Mouse (Mus musculus) hindbrain, embryonic 13.5 days (tissue): ENCODE measurements around the gene Gm49322. TPM values are rescaled to one million over a fixed set of nuclear protein-coding genes. Genes with fewer than 3 reads are reported as not detected.

Source experiments
- ATAC-seq: fragments of 200-750 bp; cut with Nextera tagmentation; 2 replicates; pipeline ENCODE4 v1.8.0; 2017; ENCODE audit warnings: moderate TSS enrichment; ENCODE audit not compliant: low FRiP score
- H3K27ac ChIP-seq: fragments of 300-500 bp; sonication (generic); 2 replicates; pipeline ENCODE4 v1.5.1; 2015; ENCODE audit warnings: inconsistent platforms, mild to moderate bottlenecking, moderate library complexity
- H3K27me3 ChIP-seq: fragments of 300-500 bp; sonication (generic); 2 replicates; pipeline ENCODE4 v1.6.1; 2015; ENCODE audit warnings: mild to moderate bottlenecking, inconsistent platforms
- H3K36me3 ChIP-seq: fragments of 300-500 bp; sonication (generic); 2 replicates; pipeline ENCODE4 v1.6.1; 2015; ENCODE audit warnings: mild to moderate bottlenecking, inconsistent platforms
- H3K4me1 ChIP-seq: fragments of 300-500 bp; sonication (generic); replicated peaks from 2 replicates; pipeline ENCODE4 v1.6.1; 2015; ENCODE audit warnings: inconsistent platforms
- H3K4me2 ChIP-seq: fragments of 300-500 bp; sonication (generic); 2 replicates; pipeline ENCODE4 v1.6.1; 2015; ENCODE audit warnings: inconsistent platforms, mild to moderate bottlenecking, moderate library complexity
- H3K4me3 ChIP-seq: fragments of 300-500 bp; sonication (generic); 2 replicates; pipeline ENCODE4 v1.5.1; 2015; ENCODE audit warnings: mild to moderate bottlenecking, inconsistent platforms
- H3K9ac ChIP-seq: fragments of 300-500 bp; sonication (generic); 2 replicates; pipeline ENCODE4 v1.6.1; 2015; ENCODE audit warnings: mild to moderate bottlenecking, inconsistent platforms
- H3K9me3 ChIP-seq: fragments of 300-500 bp; sonication (generic); 2 replicates; pipeline ENCODE4 v1.6.1; 2016; ENCODE audit warnings: inconsistent platforms
- WGBS: fragments of 180-500 bp; shearing (Covaris S2); methylation state at CpG from one replicate; pipeline ENCODE4 v1.1.7; 2015; 5-methylcytosine and 5-hydroxymethylcytosine counted together
- microRNA-seq: library from miRNA; unstranded; fragments of <30 nt; microRNA quantifications from one replicate; pipeline ENCODE4, GENCODE M21; 2016
- polyA plus RNA-seq: library from polyadenylated mRNA; unstranded; fragments of >200 nt; fragmentation: Nextera tagmentation; extraction: Ambion mirVana; gene quantifications from 2 replicates; pipeline ENCODE4 v1.2.1, GENCODE M21; 2015

Gm49322 gene
- polyA plus RNA-seq, 1 experiment from 2014 or later: 3.1 TPM

DNA sequence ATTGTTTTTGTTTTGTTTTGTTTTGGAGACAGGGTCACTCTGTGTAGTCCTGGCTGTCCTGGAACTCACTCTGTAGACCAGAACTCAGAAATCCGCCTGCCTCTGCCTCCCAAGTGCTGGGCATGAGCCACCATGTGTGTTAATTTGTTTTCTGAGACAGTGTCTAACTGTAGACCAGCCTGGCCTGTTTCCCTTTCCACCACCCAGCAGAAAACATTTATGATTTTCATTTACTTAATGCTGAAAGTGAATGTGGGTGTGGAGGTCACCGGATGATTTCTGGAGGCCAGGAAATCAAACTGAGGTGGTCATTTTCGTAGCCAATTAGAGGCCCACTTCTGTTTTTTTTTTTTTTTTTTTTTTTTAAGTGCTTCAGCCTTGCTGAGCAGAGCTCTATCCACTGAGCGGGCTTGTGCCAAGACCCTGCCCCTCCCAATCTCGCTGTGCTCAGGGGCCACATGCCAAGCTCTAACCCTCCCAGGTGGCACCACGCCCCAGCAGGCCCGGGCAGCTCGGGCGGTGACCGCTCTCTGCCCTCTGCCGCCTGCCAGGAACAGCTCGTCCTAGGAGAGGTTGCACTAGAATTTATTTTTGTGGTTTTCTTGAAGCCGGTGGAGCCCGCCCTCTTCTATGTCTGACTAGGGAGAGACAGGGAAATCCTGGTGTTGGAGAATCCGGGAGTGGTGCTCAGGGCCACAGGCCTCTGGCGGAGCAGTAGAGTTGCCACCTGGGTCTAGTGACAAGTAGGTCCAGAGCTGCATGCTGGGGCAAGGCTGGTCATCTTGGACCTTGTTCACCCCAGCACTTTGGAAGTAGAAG is 58.6 kb downstream of the Gm49322 start:
- WGBS: 54% methylated on average over 16 of the region's 16 CpGs
- ATAC-seq: no peak
- no peaks in the 10 kb centered on the region for H3K9me3 ChIP-seq
- H3K36me3 ChIP-seq: peaks cover 42% of the 10 kb centered on the region
- H3K4me1 ChIP-seq: peaks cover 34% of the 10 kb centered on the region
- no peaks in the 10 kb centered on the region for H3K27me3 ChIP-seq
- peak overlapping the region; percentile 10; the same call in 1 of the 2 replicates for H3K4me2 ChIP-seq
- H3K27ac ChIP-seq: peak overlapping the region; percentile 55; the same call in 1 of the 2 replicates
- no peak overlapping the region for H3K9ac ChIP-seq
- no peak overlapping the region for H3K4me3 ChIP-seq

DNA sequence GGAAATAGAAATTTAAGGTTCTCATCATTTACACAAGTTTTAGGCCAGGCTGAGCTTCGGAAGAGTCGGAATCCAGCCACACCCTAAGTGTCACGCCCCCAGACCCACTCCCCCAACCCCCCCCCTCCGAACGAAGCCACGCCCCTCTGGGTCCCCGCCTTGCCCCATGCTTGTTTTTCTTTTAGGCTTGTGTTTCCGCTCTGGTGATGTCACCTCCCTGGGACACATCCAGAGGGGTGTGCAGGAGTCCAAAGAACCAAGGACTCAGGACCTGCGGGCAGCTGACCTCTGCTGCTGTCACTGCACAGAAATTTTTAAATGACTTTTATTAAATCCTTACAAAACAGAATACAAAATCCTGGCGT is 59.2 kb downstream of the Gm49322 start:
- H3K4me2 ChIP-seq: peak overlapping the region; percentile 10; the same call in 1 of the 2 replicates
- no peaks in the 10 kb centered on the region for H3K9me3 ChIP-seq
- H3K36me3 ChIP-seq: peaks cover 48% of the 10 kb centered on the region
- 24% methylated on average over 10 of the region's 10 CpGs for WGBS
- peaks cover 34% of the 10 kb centered on the region for H3K4me1 ChIP-seq
- H3K27ac ChIP-seq: 0 out of 2 replicates have a peak overlapping the region, but pooled peaks have one; percentile 55
- ATAC-seq: no peak
- H3K9ac ChIP-seq: no peak overlapping the region
- H3K4me3 ChIP-seq: no peak overlapping the region
- no peaks in the 10 kb centered on the region for H3K27me3 ChIP-seq

Small RNA genes within 50 kb of the gene (microRNA-seq; reads per million reads assigned to microRNA genes)
- not detected for gene Mir6912

Other genes with a start within 250 kb of the Gm49322 start
- gene Plk5, start 249.6 kb upstream of the Gm49322 start, polyA plus RNA-seq: 1.2 and 1.7 TPM in 2 replicates
- gene Mex3d, start 218.4 kb upstream of the Gm49322 start, polyA plus RNA-seq: 14.8 and 16.5 TPM in 2 replicates
- 230 TPM in 2 replicates for gene Mbd3, start 206.5 kb upstream of the Gm49322 start, polyA plus RNA-seq
- 575 and 577 TPM in 2 replicates for gene Uqcr11, start 199.2 kb upstream of the Gm49322 start, polyA plus RNA-seq
- 60.9 and 62.5 TPM in 2 replicates for gene Tcf3, start 172.4 kb upstream of the Gm49322 start, polyA plus RNA-seq
- 2.1 and 2.5 TPM in 2 replicates for gene Onecut3, start 111.2 kb upstream of the Gm49322 start, polyA plus RNA-seq
- gene Atp8b3, start 66.9 kb upstream of the Gm49322 start, polyA plus RNA-seq: 1.2 and 1.3 TPM in 2 replicates
- 28.8 and 31.3 TPM in 2 replicates for gene Rexo1, start 44.5 kb upstream of the Gm49322 start, polyA plus RNA-seq
- gene Klf16, start 28.7 kb upstream of the Gm49322 start, polyA plus RNA-seq: 4.6 and 4.9 TPM in 2 replicates
- 93.8 and 96.2 TPM in 2 replicates for gene Abhd17a, start 15.7 kb upstream of the Gm49322 start, polyA plus RNA-seq
- gene Scamp4, start 3.1 kb upstream of the Gm49322 start, polyA plus RNA-seq: 65.1 and 67.5 TPM in 2 replicates
- gene Adat3, start 3.1 kb upstream of the Gm49322 start, polyA plus RNA-seq: 4.4 and 6.4 TPM in 2 replicates
- gene Csnk1g2, start 16.8 kb downstream of the Gm49322 start, polyA plus RNA-seq: 98.5 and 102 TPM in 2 replicates
- gene Btbd2, start 51.0 kb downstream of the Gm49322 start, polyA plus RNA-seq: 75.7 and 77.8 TPM in 2 replicates
- 55.4 and 56.2 TPM in 2 replicates for gene Mknk2, start 72.1 kb downstream of the Gm49322 start, polyA plus RNA-seq
- 51.8 and 56.8 TPM in 2 replicates for gene Mob3a, start 96.0 kb downstream of the Gm49322 start, polyA plus RNA-seq
- 36.4 and 42.8 TPM in 2 replicates for gene Izumo4, start 96.2 kb downstream of the Gm49322 start, polyA plus RNA-seq
- 100 and 101 TPM in 2 replicates for gene Ap3d1, start 136.2 kb downstream of the Gm49322 start, polyA plus RNA-seq
- gene Dot1l, start 149.2 kb downstream of the Gm49322 start, polyA plus RNA-seq: 18.9 and 19.4 TPM in 2 replicates
- 55.9 and 61.6 TPM in 2 replicates for gene Sf3a2, start 192.2 kb downstream of the Gm49322 start, polyA plus RNA-seq
- 128 and 132 TPM in 2 replicates for gene Plekhj1, start 192.6 kb downstream of the Gm49322 start, polyA plus RNA-seq
- 0.22 TPM in 1 of 2 replicates, not detected in the other for gene Amh, start 199.2 kb downstream of the Gm49322 start, polyA plus RNA-seq
- gene Jsrp1, start 207.5 kb downstream of the Gm49322 start, polyA plus RNA-seq: 0.56 and 0.95 TPM in 2 replicates
- gene Oaz1, start 220.6 kb downstream of the Gm49322 start, polyA plus RNA-seq: 1,227 and 1,240 TPM in 2 replicates
- gene Lingo3, start 238.0 kb downstream of the Gm49322 start, polyA plus RNA-seq: 3.4 and 3.5 TPM in 2 replicates
- 210 and 237 TPM in 2 replicates for gene Lsm7, start 249.2 kb downstream of the Gm49322 start, polyA plus RNA-seq
- gene Sppl2b, start 249.3 kb downstream of the Gm49322 start, polyA plus RNA-seq: 63.6 and 68.8 TPM in 2 replicates